Mouse (Mus musculus): ENCODE measurements around the gene Olfr1493-ps1.

Olfr1493-ps1 gene

GRCm38 (mm10) chr19:13722978-13723377 lies at the start of gene Olfr1493-ps1:
Gene Olfr1493-ps1, plus strand, starts transcription at chr19:13723278.
- no peak for DNase-seq (ENCODE audit: low read depth, low spot score)

- no peak for DNase-seq (ENCODE audit: low read depth, low spot score)
Observed at GRCm38 (mm10) chr19:13696968-13697367, 26.1 kb upstream of the Olfr1493-ps1 start, which contains the start of gene Olfr1491. Gene Olfr1491, plus strand, starts transcription at chr19:13697268.

- no peak for DNase-seq (ENCODE audit: low read depth, low spot score)
Observed at GRCm38 (mm10) chr19:13739428-13739827, 16.4 kb downstream of the Olfr1493-ps1 start, which contains the start of gene Olfr1494. Gene Olfr1494, plus strand, starts transcription at chr19:13739728.

- DNase-seq (ENCODE audit: low read depth, low spot score), result no peak
Observed at GRCm38 (mm10) chr19:13749366-13749765, 26.3 kb downstream of the Olfr1493-ps1 start.

- no peak for DNase-seq (ENCODE audit: low read depth, low spot score)
Observed at GRCm38 (mm10) chr19:13764306-13764705, 41.2 kb downstream of the Olfr1493-ps1 start, which contains the start of gene Olfr1495. Gene Olfr1495, plus strand, starts transcription at chr19:13764606.

GRCm38 (mm10) chr19:13768565-13769276 lies 45.6 kb downstream of the Olfr1493-ps1 start:
- DNase-seq (ENCODE audit: low read depth, low spot score), result no peak

GRCm38 (mm10) chr19:13777578-13777977 lies 54.5 kb downstream of the Olfr1493-ps1 start, which contains the start of gene Olfr1496:
Gene Olfr1496, plus strand, starts transcription at chr19:13777878.
- DNase-seq (ENCODE audit: low read depth, low spot score), result no peak

All from skeletal muscle tissue, adult 2 months (tissue).